Mouse (Mus musculus) heart, embryonic 11.5 days (tissue): ENCODE results near the gene Prph. TPM values are rescaled to one million over a fixed set of nuclear protein-coding genes. Genes with fewer than 3 reads are reported as not detected.

Source experiments
- ATAC-seq: fragments of 200-750 bp; cut with Nextera tagmentation; replicated peaks from 2 replicates; pipeline ENCODE4 v1.8.0; 2017; ENCODE audit warnings: moderate library complexity; ENCODE audit not compliant: insufficient number of reproducible peaks, low FRiP score, low TSS enrichment
- H3K27ac ChIP-seq: fragments of 300-500 bp; sonication (generic); 2 replicates; pipeline ENCODE4 v1.5.1; 2014; ENCODE audit warnings: mild to moderate bottlenecking, low read depth, low read length
- H3K27me3 ChIP-seq: fragments of 300-500 bp; sonication (generic); 2 replicates; pipeline ENCODE4 v1.6.1; 2014; ENCODE audit warnings: mild to moderate bottlenecking, low read length, mixed read lengths; ENCODE audit not compliant: control insufficient read depth, insufficient read depth
- H3K36me3 ChIP-seq: fragments of 300-500 bp; sonication (generic); 2 replicates; pipeline ENCODE4 v1.6.1; 2014; ENCODE audit warnings: mild to moderate bottlenecking, low read length, moderate library complexity, mixed read lengths; ENCODE audit not compliant: control insufficient read depth, insufficient read depth
- H3K4me1 ChIP-seq: fragments of 300-500 bp; sonication (generic); 2 replicates; pipeline ENCODE4 v1.6.1; 2014; ENCODE audit warnings: low read length; ENCODE audit not compliant: control insufficient read depth, insufficient read depth
- H3K4me2 ChIP-seq: fragments of 300-500 bp; sonication (generic); 2 replicates; pipeline ENCODE4 v1.6.1; 2014; ENCODE audit warnings: mild to moderate bottlenecking, moderate library complexity
- H3K4me3 ChIP-seq: fragments of 300-500 bp; sonication (generic); 2 replicates; pipeline ENCODE4 v1.5.1; 2014; ENCODE audit warnings: low read depth, low read length
- H3K9ac ChIP-seq: fragments of 300-500 bp; sonication (generic); 2 replicates; pipeline ENCODE4 v1.6.1; 2014; ENCODE audit warnings: mild to moderate bottlenecking, low read depth, low read length, moderate library complexity
- H3K9me3 ChIP-seq: fragments of 300-500 bp; sonication (generic); replicated peaks from 2 replicates; pipeline ENCODE4 v1.6.1; 2016; ENCODE audit warnings: low read length; ENCODE audit not compliant: control insufficient read depth
- WGBS: fragments of 180-500 bp; shearing (Covaris S2); extraction: QIAGEN DNeasy Blood & Tissue Kit; methylation state at CpG from one replicate; pipeline ENCODE4 v1.1.7; 2014; ENCODE audit not compliant: insufficient replicate concordance; 5-methylcytosine and 5-hydroxymethylcytosine counted together
- polyA plus RNA-seq: library from polyadenylated mRNA; unstranded; fragments of >200 nt; fragmentation: Nextera tagmentation; extraction: Ambion mirVana; gene quantifications from 2 replicates; pipeline ENCODE4 v1.2.1, GENCODE M21; 2014

The Prph gene
- polyA plus RNA-seq, 1 experiment from 2014 or later = 0.09 TPM

DNA sequence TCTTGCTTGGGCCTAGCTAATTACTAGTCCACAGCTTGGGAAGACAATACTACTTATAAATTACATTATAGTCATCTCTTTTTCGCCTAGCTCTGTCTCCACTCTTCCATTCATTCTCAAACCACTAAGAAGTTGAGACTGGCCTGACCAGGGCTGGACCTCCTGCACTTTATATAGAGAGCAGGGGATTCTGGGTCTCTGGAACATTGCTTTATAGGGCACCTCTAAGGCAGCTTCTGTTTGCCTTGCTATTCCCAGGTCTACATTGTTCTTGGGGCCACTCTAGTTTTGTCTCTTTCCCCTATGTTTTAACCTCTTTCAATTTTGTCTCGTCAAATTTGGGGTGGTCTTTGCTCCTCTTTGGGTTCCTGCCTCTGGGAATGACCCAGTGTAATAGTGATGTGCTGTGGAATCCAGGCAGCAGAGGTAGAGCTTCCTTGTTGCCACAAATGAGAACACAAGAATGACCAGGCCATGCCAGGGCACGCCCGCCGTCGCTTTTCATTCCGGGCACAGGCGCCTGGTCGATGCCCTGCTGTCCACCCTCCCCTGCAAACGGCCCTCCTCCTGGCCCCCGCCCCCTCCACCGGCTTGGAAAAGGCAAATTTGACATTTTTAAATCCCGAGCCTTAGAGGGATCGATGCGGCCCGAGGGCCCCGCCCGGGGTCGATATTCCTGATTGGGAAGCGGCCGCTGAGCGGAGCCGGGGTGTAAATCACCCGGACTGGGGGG, 41.3 kb downstream of the Prph start:
- H3K4me2 ChIP-seq = peak overlapping the region; percentile 88
- 3% methylated on average over 24 of the region's 24 CpGs for WGBS
- no peaks in the 10 kb centered on the region for H3K36me3 ChIP-seq
- H3K4me3 ChIP-seq = peak overlapping the region; percentile 51
- H3K9me3 ChIP-seq = no peaks in the 10 kb centered on the region
- H3K9ac ChIP-seq = peak overlapping the region; percentile 56; the same call in 1 of the 2 replicates
- no peak for ATAC-seq
- H3K27me3 ChIP-seq = peaks cover 74% of the 10 kb centered on the region
- H3K27ac ChIP-seq = no peak overlapping the region
- H3K4me1 ChIP-seq = peaks cover 18% of the 10 kb centered on the region

DNA sequence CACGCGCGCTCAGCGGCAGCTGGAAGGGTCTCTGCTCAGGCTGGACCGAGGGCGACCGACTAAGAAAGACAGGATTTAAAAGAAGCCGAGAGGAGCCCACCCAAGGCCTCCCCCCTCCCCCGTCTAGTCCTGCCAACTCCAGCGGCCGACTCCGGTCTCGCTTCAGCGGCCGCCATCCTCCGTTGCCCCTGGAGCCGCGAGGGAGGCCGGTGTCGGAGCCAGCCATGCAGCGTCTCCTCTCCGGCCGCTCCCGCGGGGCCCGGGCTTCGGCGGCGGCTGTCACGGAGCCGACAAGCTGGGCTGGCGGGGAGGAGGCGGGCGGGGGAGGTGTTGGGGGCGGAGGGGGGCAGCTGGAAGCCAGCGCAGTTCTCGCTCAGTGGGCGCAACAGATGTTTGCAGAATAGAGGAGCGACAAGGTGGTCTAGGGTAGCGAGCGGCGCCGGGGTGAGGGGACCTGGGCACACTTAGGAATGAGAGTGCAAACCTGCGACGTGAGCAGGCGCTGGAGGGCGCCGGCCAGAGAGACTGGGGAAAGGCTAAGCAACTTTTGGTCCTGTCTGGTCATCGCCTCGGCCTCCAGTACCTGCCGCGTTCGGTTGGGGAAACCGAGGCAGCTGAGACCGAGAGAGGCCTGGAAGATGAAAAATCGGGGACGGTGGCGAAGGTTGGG, 42.0 kb downstream of the Prph start:
- Histone ChIP-seq H3K9ac (peak overlapping the region; percentile 56; the same call in 1 of the 2 replicates), H3K4me2 (peak overlapping the region; percentile 88), H3K36me3 (no peaks in the 10 kb centered on the region), H3K27ac (no peak overlapping the region), H3K4me1 (peaks cover 18% of the 10 kb centered on the region), H3K4me3 (peak overlapping the region; percentile 51), H3K9me3 (no peaks in the 10 kb centered on the region), H3K27me3 (peaks cover 68% of the 10 kb centered on the region)
- under 1% methylated on average over 49 of the region's 58 CpGs for WGBS
- no peak for ATAC-seq

DNA sequence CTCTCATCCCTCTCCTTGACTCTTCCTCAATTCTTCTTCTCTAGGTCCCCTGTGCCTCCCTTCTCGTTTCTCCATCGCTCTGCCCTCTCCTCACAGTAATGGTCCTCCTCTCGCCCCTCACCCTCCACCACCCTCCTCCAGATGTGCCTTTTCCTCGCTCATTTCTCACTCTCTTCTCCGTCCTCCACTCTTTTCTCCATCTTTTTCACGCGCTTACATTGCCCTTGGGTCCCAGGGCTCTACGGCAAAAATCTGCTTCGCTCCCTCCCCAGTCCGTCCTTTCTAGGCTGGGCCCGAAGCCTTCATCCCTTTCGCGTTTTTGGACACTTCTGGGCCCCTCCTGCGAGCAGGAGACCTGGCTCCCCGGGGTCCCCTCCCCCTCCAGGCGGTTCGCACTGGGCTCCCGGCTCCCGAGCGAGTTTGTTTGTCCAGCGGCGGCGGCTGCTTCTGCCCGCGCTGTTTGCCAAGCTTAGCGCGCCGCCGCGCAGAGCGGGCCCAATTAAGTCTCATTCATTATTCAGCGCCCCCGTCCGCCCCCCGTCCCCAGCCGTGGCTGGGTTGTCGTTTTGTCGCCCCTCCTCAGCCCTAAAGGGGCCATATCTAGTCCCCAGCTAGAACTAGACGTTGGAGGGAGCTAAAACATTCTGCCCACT, 43.0 kb downstream of the Prph start:
- under 1% methylated on average over 39 of the region's 39 CpGs for WGBS
- Histone ChIP-seq H3K9ac (peak overlapping the region; percentile 49; the same call in 1 of the 2 replicates), H3K9me3 (no peaks in the 10 kb centered on the region), H3K4me2 (peak overlapping the region; percentile 88), H3K4me1 (peaks cover 18% of the 10 kb centered on the region), H3K27me3 (peaks cover 59% of the 10 kb centered on the region), H3K27ac (no peak overlapping the region), H3K36me3 (no peaks in the 10 kb centered on the region), H3K4me3 (peak overlapping the region; percentile 51)
- no peak for ATAC-seq

DNA sequence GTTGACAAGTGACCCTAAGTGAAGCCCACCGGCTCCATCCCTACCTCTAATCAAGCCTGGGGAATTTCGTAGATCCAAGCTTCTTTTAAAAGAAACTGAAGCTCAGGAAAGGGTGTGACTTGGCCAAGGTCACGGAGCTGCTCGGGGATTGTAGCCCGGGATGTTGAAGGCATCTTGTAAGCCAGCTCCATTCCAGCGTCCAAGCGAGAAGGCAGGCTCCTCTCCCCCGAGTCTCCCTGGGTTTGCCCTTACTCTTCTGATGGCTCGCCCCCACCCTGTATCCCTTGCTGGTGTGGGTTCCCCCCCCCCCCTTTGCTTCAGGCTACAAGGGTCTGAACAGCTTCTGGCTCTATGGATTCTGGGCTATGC, 43.5 kb downstream of the Prph start:
- Histone ChIP-seq H3K4me1 (peaks cover 18% of the 10 kb centered on the region), H3K4me3 (peak overlapping the region; percentile 51), H3K9me3 (no peaks in the 10 kb centered on the region), H3K27ac (no peak overlapping the region), H3K36me3 (no peaks in the 10 kb centered on the region), H3K27me3 (peaks cover 53% of the 10 kb centered on the region), H3K9ac (peak overlapping the region; percentile 49; the same call in 1 of the 2 replicates), H3K4me2 (peak overlapping the region; percentile 88)
- 4% methylated on average over 8 of the region's 9 CpGs for WGBS
- ATAC-seq = no peak

DNA sequence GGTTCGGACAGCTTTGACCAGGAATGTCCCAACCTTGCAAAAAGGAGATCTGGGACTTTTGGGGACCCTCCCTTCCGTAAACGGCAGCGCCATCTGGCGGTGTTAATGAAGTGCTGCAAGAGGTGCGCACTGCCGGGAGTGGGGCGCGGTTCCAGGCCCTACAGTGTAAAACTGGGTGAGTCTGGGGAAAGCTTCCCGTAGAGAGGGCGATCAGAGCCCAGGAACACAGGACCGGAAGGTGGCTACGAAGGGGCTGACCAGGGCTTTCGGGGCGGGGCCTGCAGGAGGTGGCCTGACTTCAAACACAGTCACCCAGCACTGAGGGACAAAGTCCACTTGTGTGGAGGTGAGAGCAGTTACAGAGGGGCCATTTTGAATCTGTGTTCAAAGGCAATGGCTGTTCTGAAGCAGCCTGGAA, 44.2 kb downstream of the Prph start:
- no peak for ATAC-seq
- peak overlapping the region; percentile 88 for H3K4me2 ChIP-seq
- H3K9me3 ChIP-seq = no peaks in the 10 kb centered on the region
- H3K4me1 ChIP-seq = peaks cover 13% of the 10 kb centered on the region
- H3K4me3 ChIP-seq = peak overlapping the region; percentile 51
- peak overlapping the region; percentile 34; the same call in 1 of the 2 replicates for H3K9ac ChIP-seq
- H3K27ac ChIP-seq = no peak overlapping the region
- H3K36me3 ChIP-seq = no peaks in the 10 kb centered on the region
- H3K27me3 ChIP-seq = peaks cover 49% of the 10 kb centered on the region
- 2% methylated on average over 15 of the region's 15 CpGs for WGBS

DNA sequence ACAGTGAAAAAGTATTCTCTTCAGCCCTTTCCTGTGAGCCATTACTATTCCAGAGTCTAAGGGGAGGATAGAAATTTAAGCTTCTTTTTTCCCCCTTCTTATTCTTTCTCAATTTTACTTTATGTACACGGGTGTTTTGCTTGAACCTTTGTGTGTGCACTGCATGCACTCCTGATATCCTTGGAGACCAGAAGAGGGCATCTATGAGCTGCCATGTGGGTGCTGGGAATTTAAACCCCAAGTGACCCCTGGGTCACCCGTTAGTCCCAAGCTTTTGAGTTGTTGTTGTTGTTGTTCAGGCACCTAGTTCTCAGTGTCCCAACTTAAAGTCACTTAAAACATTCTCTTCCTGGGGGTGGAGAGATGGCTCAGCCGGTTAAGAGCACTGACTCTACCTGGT, 45.0 kb downstream of the Prph start:
- WGBS = 50% methylated on average over 3 of the region's 3 CpGs
- no peak for ATAC-seq
- no peaks in the 10 kb centered on the region for H3K36me3 ChIP-seq
- H3K4me1 ChIP-seq = peaks cover 13% of the 10 kb centered on the region
- no peaks in the 10 kb centered on the region for H3K9me3 ChIP-seq
- no peak overlapping the region for H3K9ac ChIP-seq
- peaks cover 42% of the 10 kb centered on the region for H3K27me3 ChIP-seq
- no peak overlapping the region for H3K4me3 ChIP-seq
- H3K27ac ChIP-seq = no peak overlapping the region
- no peak overlapping the region for H3K4me2 ChIP-seq

DNA sequence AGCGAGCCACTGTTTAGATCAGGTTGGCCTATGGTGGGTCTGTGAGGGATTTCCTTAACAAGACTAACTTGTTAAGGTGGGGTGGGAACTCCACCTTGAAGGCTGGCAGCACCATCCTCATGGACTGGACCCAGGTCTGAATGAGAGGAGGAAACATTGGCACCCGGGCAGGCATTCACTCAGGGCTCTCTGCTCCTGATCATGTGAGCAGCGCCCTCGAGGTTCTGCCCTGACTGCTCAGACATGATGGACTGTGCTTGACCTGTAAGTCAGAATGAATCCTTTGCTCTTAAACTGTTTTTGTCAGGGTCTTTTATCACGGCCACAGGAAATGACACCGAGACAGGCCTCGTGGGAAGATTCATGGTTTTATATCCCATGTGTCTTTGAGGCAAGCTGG, 50.3 kb downstream of the Prph start:
- no peak for ATAC-seq
- Histone ChIP-seq H3K9ac (no peak overlapping the region), H3K4me1 (no peaks in the 10 kb centered on the region), H3K27me3 (no peaks in the 10 kb centered on the region), H3K4me2 (no peak overlapping the region), H3K4me3 (no peak overlapping the region), H3K36me3 (no peaks in the 10 kb centered on the region), H3K9me3 (no peaks in the 10 kb centered on the region), H3K27ac (no peak overlapping the region)
- WGBS = 57% methylated on average over 7 of the region's 7 CpGs

DNA sequence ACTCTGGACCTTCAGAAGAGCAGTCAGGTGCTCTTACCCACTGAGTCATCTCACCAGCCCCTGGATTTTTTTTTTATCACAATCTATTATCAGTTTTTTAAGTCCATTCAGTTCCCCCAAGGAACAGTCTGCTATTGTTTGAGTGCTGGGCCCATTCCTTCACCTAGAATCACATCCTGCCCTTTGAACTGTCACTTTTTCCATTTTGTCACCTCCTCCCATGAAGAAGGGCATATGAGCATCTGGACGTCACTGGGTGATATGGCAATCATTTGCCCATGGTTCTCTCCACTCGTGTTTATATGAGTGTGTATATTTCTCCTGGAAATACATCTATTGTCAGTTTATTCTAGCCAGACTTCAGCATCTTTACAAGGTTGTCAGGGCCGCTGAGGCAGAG, 52.9 kb downstream of the Prph start:
- ATAC-seq = no peak
- no peaks in the 10 kb centered on the region for H3K36me3 ChIP-seq
- WGBS = 70% methylated on average over 3 of the region's 3 CpGs
- no peaks in the 10 kb centered on the region for H3K27me3 ChIP-seq
- no peaks in the 10 kb centered on the region for H3K4me1 ChIP-seq
- no peak overlapping the region for H3K9ac ChIP-seq
- H3K9me3 ChIP-seq = no peaks in the 10 kb centered on the region
- no peak overlapping the region for H3K27ac ChIP-seq
- no peak overlapping the region for H3K4me3 ChIP-seq
- no peak overlapping the region for H3K4me2 ChIP-seq
